Mouse (Mus musculus): Measurements from ENCODE around the gene Zbtb37.

The Zbtb37 gene

GRCm38 (mm10) chr1:161034435-161035280 is at the start of gene Zbtb37:
Gene Zbtb37 (minus strand): TSS chr1:161034849.
- DNase-seq (ENCODE audit: low read depth, low spot score): peak; percentile 99

- DNase-seq (ENCODE audit: low read depth, low spot score): no peak
Observed at GRCm38 (mm10) chr1:161077243-161077642, 42.6 kb upstream of the Zbtb37 start.

GRCm38 (mm10) chr1:161076238-161076637 is 41.6 kb upstream of the Zbtb37 start:
- no peak for DNase-seq (ENCODE audit: low read depth, low spot score)

- no peak for DNase-seq (ENCODE audit: low read depth, low spot score)
Observed at GRCm38 (mm10) chr1:161071272-161071620, 36.6 kb upstream of the Zbtb37 start.

GRCm38 (mm10) chr1:161070352-161071271 is 36.0 kb upstream of the Zbtb37 start, which contains the start of the genes Dars2 and Cenpl:
Gene Dars2 (minus strand): TSS chr1:161070658.
Gene Cenpl (plus strand): TSS chr1:161070713.
- DNase-seq (ENCODE audit: low read depth, low spot score): peak; percentile 94

GRCm38 (mm10) chr1:161063351-161063750 is 28.7 kb upstream of the Zbtb37 start:
- DNase-seq (ENCODE audit: low read depth, low spot score): no peak

GRCm38 (mm10) chr1:161057164-161057563 is 22.5 kb upstream of the Zbtb37 start:
- no peak for DNase-seq (ENCODE audit: low read depth, low spot score)

- DNase-seq (ENCODE audit: low read depth, low spot score): no peak
Observed at GRCm38 (mm10) chr1:161046972-161047371, 12.3 kb upstream of the Zbtb37 start.

- DNase-seq (ENCODE audit: low read depth, low spot score): no peak
Observed at GRCm38 (mm10) chr1:161041261-161042020, 6.8 kb upstream of the Zbtb37 start.

- no peak for DNase-seq (ENCODE audit: low read depth, low spot score)
Observed at GRCm38 (mm10) chr1:161040855-161041254, 6.2 kb upstream of the Zbtb37 start.

- DNase-seq (ENCODE audit: low read depth, low spot score): no peak
Observed at GRCm38 (mm10) chr1:161040426-161040770, 5.7 kb upstream of the Zbtb37 start.

- DNase-seq (ENCODE audit: low read depth, low spot score): no peak
Observed at GRCm38 (mm10) chr1:161039741-161040425, 5.2 kb upstream of the Zbtb37 start.

GRCm38 (mm10) chr1:161038968-161039721 is 4.5 kb upstream of the Zbtb37 start:
- DNase-seq (ENCODE audit: low read depth, low spot score): no peak

GRCm38 (mm10) chr1:161038004-161038403 is 3.4 kb upstream of the Zbtb37 start:
- DNase-seq (ENCODE audit: low read depth, low spot score): no peak

- no peak for DNase-seq (ENCODE audit: low read depth, low spot score)
Observed at GRCm38 (mm10) chr1:161037599-161037998, 3.0 kb upstream of the Zbtb37 start.

GRCm38 (mm10) chr1:161037026-161037425 is 2.4 kb upstream of the Zbtb37 start:
- no peak for DNase-seq (ENCODE audit: low read depth, low spot score)

- no peak for DNase-seq (ENCODE audit: low read depth, low spot score)
Observed at GRCm38 (mm10) chr1:161036411-161036841, 1.8 kb upstream of the Zbtb37 start.

GRCm38 (mm10) chr1:161035786-161036404 is 1.2 kb upstream of the Zbtb37 start:
- no peak for DNase-seq (ENCODE audit: low read depth, low spot score)

GRCm38 (mm10) chr1:161035281-161035785 is 684 bp upstream of the Zbtb37 start:
- DNase-seq (ENCODE audit: low read depth, low spot score): peak; percentile 11

Data from retina, postnatal 7 days (tissue).